Mouse (Mus musculus) B cell, adult 2 months (primary cell): Measurements from ENCODE around the gene Tll1.

Experiments used
- DNase-seq, 2 experiments: peaks; one replicate each; pipeline ENCODE4 v3.0.0; 2022

Gene Tll1

GRCm38 (mm10) chr8:64206024-64206385 lies at the start of gene Tll1:
Gene Tll1 (minus strand): TSS chr8:64206271.
- no peak for DNase-seq

- DNase-seq, result no peak
Measured at GRCm38 (mm10) chr8:64238645-64239044, 32.6 kb upstream of the Tll1 start.

GRCm38 (mm10) chr8:64221600-64221999 lies 15.5 kb upstream of the Tll1 start:
- no peak for DNase-seq

GRCm38 (mm10) chr8:64217644-64218043 lies 11.6 kb upstream of the Tll1 start:
- no peak for DNase-seq

GRCm38 (mm10) chr8:64216252-64216651 lies 10.2 kb upstream of the Tll1 start:
- DNase-seq, result no peak

GRCm38 (mm10) chr8:64215374-64215773 lies 9.3 kb upstream of the Tll1 start:
- DNase-seq, result no peak

GRCm38 (mm10) chr8:64214906-64215305 lies 8.8 kb upstream of the Tll1 start:
- no peak for DNase-seq

GRCm38 (mm10) chr8:64206411-64206861 lies 365 bp upstream of the Tll1 start:
- no peak for DNase-seq

- DNase-seq, result no peak
Measured at GRCm38 (mm10) chr8:64205321-64206023, 599 bp downstream of the Tll1 start.

GRCm38 (mm10) chr8:64204801-64205311 lies 1.2 kb downstream of the Tll1 start:
- no peak for DNase-seq

- no peak for DNase-seq
Measured at GRCm38 (mm10) chr8:64204167-64204566, 1.9 kb downstream of the Tll1 start.

GRCm38 (mm10) chr8:64198326-64198725 lies 7.7 kb downstream of the Tll1 start:
- DNase-seq, result no peak

- no peak for DNase-seq
Measured at GRCm38 (mm10) chr8:64193421-64193820, 12.7 kb downstream of the Tll1 start.

GRCm38 (mm10) chr8:64187881-64188280 lies 18.2 kb downstream of the Tll1 start:
- DNase-seq, result no peak

- no peak for DNase-seq
Measured at GRCm38 (mm10) chr8:64176931-64177330, 29.1 kb downstream of the Tll1 start.

GRCm38 (mm10) chr8:64174916-64175315 lies 31.2 kb downstream of the Tll1 start:
- DNase-seq, result no peak

- DNase-seq, result no peak
Measured at GRCm38 (mm10) chr8:64173759-64174158, 32.3 kb downstream of the Tll1 start.

GRCm38 (mm10) chr8:64152899-64153891 lies 52.9 kb downstream of the Tll1 start:
- no peak for DNase-seq

- DNase-seq, result no peak
Measured at GRCm38 (mm10) chr8:64152216-64152804, 53.8 kb downstream of the Tll1 start.

- no peak for DNase-seq
Measured at GRCm38 (mm10) chr8:64136593-64136992, 69.5 kb downstream of the Tll1 start.

- DNase-seq, result no peak
Measured at GRCm38 (mm10) chr8:64107190-64107589, 98.9 kb downstream of the Tll1 start.

- DNase-seq, result no peak
Measured at GRCm38 (mm10) chr8:64073396-64073795, 132.7 kb downstream of the Tll1 start.

GRCm38 (mm10) chr8:64059867-64060266 lies 146.2 kb downstream of the Tll1 start:
- DNase-seq, result no peak
